Mouse (Mus musculus) liver, embryonic 14.5 days (tissue): ENCODE data around the gene Icam1. TPM values are rescaled to one million over a fixed set of nuclear protein-coding genes. Genes with fewer than 3 reads are reported as not detected.
"Not testable (repeated sequence)": the region's sequence is repeated elsewhere in the genome, so short reads cannot be mapped to it uniquely, and the experiment has no call there.

Experiments
- ATAC-seq: fragments of 200-750 bp; cut with Nextera tagmentation; 2 replicates; pipeline ENCODE4 v1.8.0; 2017; ENCODE audit warnings: moderate number of reproducible peaks, mild to moderate bottlenecking, moderate library complexity; ENCODE audit not compliant: insufficient read depth
- DNase-seq, 3 experiments: peaks; one replicate each; pipeline ENCODE4 v3.0.0-alpha.2; 2012 to 2013; ENCODE audit warnings: low read depth in 3 of 3, low spot score in 3 of 3
- H3K27ac ChIP-seq: fragments of 300-500 bp; sonication (generic); 2 replicates; pipeline ENCODE4 v1.5.1; 2014; ENCODE audit warnings: moderate library complexity, mild to moderate bottlenecking, control low read depth, inconsistent platforms
- H3K27me3 ChIP-seq: fragments of 300-500 bp; sonication (generic); 2 replicates; pipeline ENCODE4 v1.6.1; 2014; ENCODE audit warnings: mild to moderate bottlenecking, low read length, moderate library complexity; ENCODE audit not compliant: control insufficient read depth, insufficient read depth
- H3K36me3 ChIP-seq: fragments of 300-500 bp; sonication (generic); replicated peaks from 2 replicates; pipeline ENCODE4 v1.6.1; 2014; ENCODE audit warnings: low read depth; ENCODE audit not compliant: control insufficient read depth, insufficient read depth
- H3K4me1 ChIP-seq, 2 experiments: fragments of 200-500 bp in 1 of 2; fragments of 300-500 bp in 1 of 2; sonication (generic) in 1 of 2; replicated peaks; 2 replicates each; pipeline ENCODE4 v1.6.1; 2012 to 2014; ENCODE audit warnings: antibody characterized with exemption in 1 of 2, inconsistent platforms in 1 of 2, low read length in 1 of 2; ENCODE audit not compliant: control insufficient read depth in 2 of 2, insufficient read depth in 2 of 2
- H3K4me2 ChIP-seq: fragments of 300-500 bp; sonication (generic); 2 replicates; pipeline ENCODE4 v1.6.1; 2014; ENCODE audit warnings: low read depth, mild to moderate bottlenecking, control low read depth, moderate library complexity
- H3K4me3 ChIP-seq, 2 experiments: fragments of 200-500 bp in 1 of 2; fragments of 300-500 bp in 1 of 2; sonication (generic) in 1 of 2; 2 replicates each; pipeline ENCODE4 v1.5.1; 2012 to 2014; ENCODE audit warnings: low read depth in 2 of 2, low read length in 2 of 2, mild to moderate bottlenecking in 2 of 2, control low read depth in 1 of 2, inconsistent platforms in 1 of 2, moderate library complexity in 1 of 2; ENCODE audit not compliant: insufficient read depth in 1 of 2
- H3K9ac ChIP-seq: fragments of 300-500 bp; sonication (generic); replicated peaks from 2 replicates; pipeline ENCODE4 v1.6.1; 2014; ENCODE audit warnings: mild to moderate bottlenecking, control low read depth, moderate library complexity
- H3K9me3 ChIP-seq: fragments of 300-500 bp; sonication (generic); 2 replicates; pipeline ENCODE4 v1.6.1; 2016; ENCODE audit warnings: low read length, mixed read lengths; ENCODE audit not compliant: control insufficient read depth
- CTCF ChIP-seq: IDR thresholded peaks from 2 replicates; pipeline ENCODE4 v1.5.1; 2016; ENCODE audit warnings: antibody characterized with exemption, low read depth, control low read depth
- EP300 ChIP-seq: IDR thresholded peaks from 2 replicates; pipeline ENCODE4 v1.6.1; 2016; ENCODE audit warnings: antibody characterized with exemption, low read depth
- WGBS: fragments of 180-500 bp; shearing (Covaris S2); extraction: QIAGEN DNeasy Blood & Tissue Kit; methylation state at CpG from one replicate; pipeline ENCODE4 v1.1.7; 2014; ENCODE audit not compliant: insufficient replicate concordance; 5-methylcytosine and 5-hydroxymethylcytosine counted together
- polyA plus RNA-seq, 2 experiments: library from polyadenylated mRNA; depleted of rRNA in 1 of 2; stranded (reverse) in 1 of 2; unstranded in 1 of 2; fragments of >200 nt; fragmentation: Nextera tagmentation in 1 of 2; extraction: Ambion mirVana in 1 of 2; gene quantifications; 2 replicates each; pipeline versions ENCODE4 v1.2.1 to v1.2.3; 2012 to 2014

Gene Icam1
- polyA plus RNA-seq, 2 experiments = 6.9 to 7.9 TPM

GRCm38 (mm10) chr9:20993165-20993898 is 22.5 kb upstream of the Icam1 start:
- TF ChIP-seq CTCF = no peak
- TF ChIP-seq EP300 = no peak
- no peaks in the 10 kb centered on the region for H3K27me3 ChIP-seq
- H3K9me3 ChIP-seq = no peaks in the 10 kb centered on the region
- H3K4me2 ChIP-seq = no peak overlapping the region
- no peak overlapping the region for H3K4me3 ChIP-seq
- DNase-seq = no peak
- no peak overlapping the region for H3K27ac ChIP-seq
- no peaks in the 10 kb centered on the region for H3K36me3 ChIP-seq
- ATAC-seq = no peak
- WGBS = 68% methylated on average over 5 of the region's 5 CpGs
- H3K9ac ChIP-seq = no peak overlapping the region
- peaks cover 0 to 3% of the 10 kb centered on the region in 2 experiments; a peak in 2 of 4 replicates for H3K4me1 ChIP-seq

DNA sequence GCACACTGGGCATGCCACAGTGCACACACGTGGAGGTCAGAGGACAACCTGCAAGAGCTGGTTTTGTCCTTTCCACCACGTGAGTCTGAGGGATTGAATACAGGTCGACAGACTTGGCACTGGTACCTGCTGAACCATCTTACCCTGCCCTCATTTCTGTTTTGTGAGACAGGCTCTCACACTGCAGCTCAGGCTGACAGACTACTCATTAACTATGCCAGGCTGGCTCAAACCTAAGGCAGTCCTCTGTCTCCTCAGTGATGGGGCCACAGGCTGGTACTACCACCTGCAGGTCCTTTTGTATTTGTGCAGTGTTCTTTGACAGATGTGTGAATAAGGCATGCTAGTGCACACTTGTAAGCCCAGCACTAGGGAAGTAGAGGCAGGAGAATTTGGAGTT is 20.7 kb upstream of the Icam1 start:
- H3K27me3 ChIP-seq = no peaks in the 10 kb centered on the region
- no peak overlapping the region for H3K9ac ChIP-seq
- WGBS = 57% methylated on average over 3 of the region's 3 CpGs
- TF ChIP-seq EP300 (no peak), CTCF (no peak)
- H3K27ac ChIP-seq = no peak overlapping the region
- H3K36me3 ChIP-seq = no peaks in the 10 kb centered on the region
- no peak overlapping the region for H3K4me3 ChIP-seq
- ATAC-seq (no peak), DNase-seq (no peak)
- H3K4me2 ChIP-seq = no peak overlapping the region
- peaks cover 0 to 3% of the 10 kb centered on the region in 2 experiments; a peak in 2 of 4 replicates for H3K4me1 ChIP-seq
- no peaks in the 10 kb centered on the region for H3K9me3 ChIP-seq

- H3K27me3 ChIP-seq = no peaks in the 10 kb centered on the region
- no peaks in the 10 kb centered on the region for H3K36me3 ChIP-seq
- no peak overlapping the region for H3K27ac ChIP-seq
- ATAC-seq (no peak), DNase-seq (no peak)
- H3K9ac ChIP-seq = no peak overlapping the region
- peaks cover 0 to 3% of the 10 kb centered on the region in 2 experiments; a peak in 2 of 4 replicates for H3K4me1 ChIP-seq
- WGBS = 62% methylated on average over 8 of the region's 8 CpGs
- H3K9me3 ChIP-seq = no peaks in the 10 kb centered on the region
- H3K4me3 ChIP-seq = no peak overlapping the region
- no peak for TF ChIP-seq EP300
- H3K4me2 ChIP-seq = no peak overlapping the region
Observed at GRCm38 (mm10) chr9:20997065-20997464, 18.7 kb upstream of the Icam1 start.

GRCm38 (mm10) chr9:20998337-20998736 is 17.4 kb upstream of the Icam1 start:
- not testable (repeated sequence) for H3K36me3 ChIP-seq, H3K27ac ChIP-seq, H3K9ac ChIP-seq, H3K4me1 ChIP-seq, H3K4me3 ChIP-seq, H3K4me2 ChIP-seq, DNase-seq, H3K9me3 ChIP-seq, H3K27me3 ChIP-seq, ATAC-seq
- peak; percentile 66 for TF ChIP-seq CTCF
- WGBS = 58% methylated on average over 1 of the region's 1 CpGs

GRCm38 (mm10) chr9:21000811-21001210 is 15.0 kb upstream of the Icam1 start:
- no peaks in the 10 kb centered on the region; the same call in 1 of the 2 replicates for H3K36me3 ChIP-seq
- no peak for DNase-seq
- TF ChIP-seq EP300 (no peak), CTCF (peak; percentile 62)
- no peak overlapping the region for H3K9ac ChIP-seq
- no peak for ATAC-seq
- H3K4me2 ChIP-seq = no peak overlapping the region
- peaks cover 5 to 8% of the 10 kb centered on the region in 2 experiments; a peak in 3 of 4 replicates for H3K4me1 ChIP-seq
- no peak overlapping the region for H3K4me3 ChIP-seq
- no peak overlapping the region for H3K27ac ChIP-seq
- H3K27me3 ChIP-seq = no peaks in the 10 kb centered on the region
- no peaks in the 10 kb centered on the region for H3K9me3 ChIP-seq
